Mouse (Mus musculus): ENCODE measurements around the gene Dmap1. TPM values are rescaled to one million over a fixed set of nuclear protein-coding genes. Genes with fewer than 3 reads are reported as not detected.

Gene Dmap1
- total RNA-seq (2014; fragmentation: Nextera tagmentation): 32.0 and 32.8 TPM in 2 replicates
- total RNA-seq (2017): 26.2 and 27.8 TPM in 2 replicates

DNA sequence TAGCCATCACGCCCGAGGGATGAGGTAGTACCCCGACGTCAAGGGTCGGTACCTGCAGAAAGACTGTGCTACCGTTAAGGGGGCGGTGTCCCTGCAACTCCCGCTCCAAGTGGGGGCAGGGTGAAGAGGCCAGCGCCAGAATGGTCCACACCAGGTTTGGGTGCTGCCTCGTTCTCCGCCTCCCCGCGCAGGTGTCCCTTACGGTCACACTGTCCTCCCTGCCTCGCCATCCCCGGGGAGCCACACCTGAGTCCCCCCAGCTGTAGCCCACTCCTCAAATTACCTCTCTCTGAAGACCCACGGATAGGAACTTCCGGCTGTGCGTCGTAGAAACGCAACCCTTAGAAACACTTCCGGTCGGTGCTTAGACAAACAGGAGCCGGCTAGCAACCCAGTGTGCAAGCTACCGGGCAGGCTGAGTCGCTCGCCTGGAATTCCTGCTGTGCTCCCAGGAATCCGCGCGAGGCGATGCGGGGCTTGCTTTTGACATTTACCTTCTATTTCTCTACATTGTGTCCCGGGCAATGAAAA lies at the start of gene Dmap1:
Dmap1 (minus strand) TSS at position 343 of the 531 bp plus-strand sequence.
- ATAC-seq (replicated peaks; ENCODE audit: poor library complexity, severe bottlenecking): peak; percentile 87

GRCm38 (mm10) chr4:117724112-117724511 lies 42.0 kb upstream of the Dmap1 start, which contains the start of gene Gm12845:
TSS of gene Gm12845 (plus strand) at chr4:117724412.
- ATAC-seq (replicated peaks; ENCODE audit: poor library complexity, severe bottlenecking): no peak

- ATAC-seq (replicated peaks; ENCODE audit: poor library complexity, severe bottlenecking): no peak
Observed at GRCm38 (mm10) chr4:117713303-117714098, 31.4 kb upstream of the Dmap1 start.

DNA sequence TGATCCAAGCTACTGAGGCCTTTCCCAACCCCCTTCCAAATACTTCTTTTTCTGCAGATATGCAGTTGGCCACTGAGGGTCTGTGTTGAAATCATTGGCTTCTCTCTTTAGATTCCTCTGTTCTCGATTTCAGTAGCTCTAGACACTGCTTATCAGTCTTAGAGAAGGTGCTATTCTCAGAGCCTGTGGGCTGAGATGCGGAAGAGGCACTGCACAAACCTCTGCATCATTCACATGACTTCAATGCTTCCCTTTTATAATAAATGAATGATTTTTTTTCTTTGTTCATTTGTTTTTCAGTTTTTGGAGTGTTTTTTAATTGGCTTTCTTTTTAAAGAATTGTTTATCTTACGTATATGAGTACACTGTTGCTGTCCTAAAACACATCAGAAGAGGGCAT lies 30.2 kb upstream of the Dmap1 start:
- ATAC-seq (replicated peaks; ENCODE audit: poor library complexity, severe bottlenecking): no peak

DNA sequence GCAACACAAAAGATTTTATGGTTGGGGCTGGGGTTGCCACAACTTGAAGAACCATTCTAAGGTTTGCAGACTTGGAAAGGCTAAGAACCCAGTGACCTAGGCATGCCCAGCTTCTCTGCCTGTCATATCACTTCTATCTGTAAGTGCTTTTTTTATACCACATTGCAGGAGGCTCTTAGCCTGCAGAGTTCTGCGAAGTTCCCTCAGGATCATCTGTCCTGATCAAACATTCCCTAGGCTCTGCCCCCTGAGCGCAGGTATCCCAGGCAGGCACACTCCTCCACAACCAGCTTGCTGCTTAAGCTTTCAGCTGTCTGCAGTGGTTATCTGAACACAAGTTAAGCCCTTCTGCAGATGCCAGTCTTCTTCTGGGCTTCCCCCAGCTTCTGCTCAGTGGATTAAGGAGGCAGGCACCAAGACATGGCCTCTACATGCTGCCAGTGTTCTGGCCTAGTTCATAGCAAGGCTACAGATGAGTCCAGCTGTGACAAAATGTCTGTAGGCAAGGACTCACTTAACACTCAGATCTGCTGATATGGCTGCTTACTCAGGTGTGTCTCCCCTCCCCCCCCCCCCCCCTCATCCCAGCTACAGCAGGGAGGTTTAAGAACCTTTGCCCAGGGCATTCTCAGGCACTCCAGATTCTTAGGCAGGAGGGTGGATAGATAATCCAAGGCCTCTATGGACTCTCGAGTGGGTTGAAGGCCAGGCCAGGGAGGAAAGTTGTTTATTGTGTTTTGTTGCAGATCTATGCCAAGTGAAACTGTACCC lies 26.9 kb upstream of the Dmap1 start:
- ATAC-seq (replicated peaks; ENCODE audit: poor library complexity, severe bottlenecking): no peak

- ATAC-seq (replicated peaks; ENCODE audit: poor library complexity, severe bottlenecking): 0 out of 2 replicates have a peak, but pooled peaks have one; percentile 25
Observed at GRCm38 (mm10) chr4:117705361-117705760, 23.3 kb upstream of the Dmap1 start.

GRCm38 (mm10) chr4:117686354-117686753 lies 4.3 kb upstream of the Dmap1 start:
- ATAC-seq (replicated peaks; ENCODE audit: poor library complexity, severe bottlenecking): no peak

DNA sequence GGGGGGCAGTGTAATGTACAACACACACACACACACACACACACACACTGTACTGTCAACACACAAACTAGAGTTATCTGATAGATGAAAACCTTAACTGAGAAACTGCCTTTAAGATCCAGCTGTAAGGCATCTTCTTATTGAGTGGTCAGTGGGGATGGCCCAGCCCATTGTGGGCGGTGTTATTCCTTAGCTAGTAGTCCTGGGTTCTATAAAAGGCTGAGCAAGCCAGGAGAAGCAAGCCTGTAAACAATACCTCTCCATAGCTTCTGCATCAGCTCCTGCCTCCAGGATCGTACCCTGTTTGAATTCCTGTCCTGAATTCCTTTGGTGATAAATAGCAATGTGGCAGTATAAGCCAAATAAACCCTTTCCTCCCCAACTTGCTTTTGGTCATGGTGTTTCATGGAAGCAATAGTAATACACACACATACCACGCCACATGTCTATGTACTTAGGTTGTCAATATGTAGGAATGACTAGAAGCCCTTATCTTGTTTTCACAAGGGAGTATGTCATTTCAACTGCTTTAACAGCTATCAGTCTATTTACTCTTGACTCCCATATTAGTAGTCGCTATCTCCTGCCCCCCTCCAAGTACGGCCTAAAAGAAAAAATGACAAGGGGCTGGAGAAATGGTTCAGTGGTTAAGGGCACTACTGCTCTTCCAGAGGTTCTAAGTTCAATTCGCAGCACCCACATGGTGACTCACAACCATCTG lies 1.1 kb upstream of the Dmap1 start:
- no peak for ATAC-seq (replicated peaks; ENCODE audit: poor library complexity, severe bottlenecking)

- no peak for ATAC-seq (replicated peaks; ENCODE audit: poor library complexity, severe bottlenecking)
Observed at GRCm38 (mm10) chr4:117682463-117682862, 390 bp upstream of the Dmap1 start.

DNA sequence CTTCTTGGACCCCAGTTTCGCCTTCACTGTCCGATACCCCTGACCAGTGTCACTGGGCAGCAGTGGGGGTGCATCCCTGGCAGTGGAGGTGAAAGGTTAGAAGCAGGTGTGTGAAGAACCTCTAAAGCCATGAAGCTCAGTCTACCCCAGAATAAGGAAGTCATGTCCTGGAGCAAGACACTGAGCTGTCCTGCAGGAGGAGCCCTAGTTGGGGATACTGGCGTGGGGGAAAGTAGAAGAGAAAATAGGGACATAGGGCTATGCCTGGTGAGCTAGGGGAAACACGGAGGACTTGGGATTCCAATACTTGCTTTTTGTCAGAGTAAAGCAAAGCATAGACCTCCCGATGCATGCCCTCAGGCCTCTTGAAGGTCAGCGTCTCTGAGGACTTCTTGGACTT lies 1.1 kb downstream of the Dmap1 start:
- ATAC-seq (replicated peaks; ENCODE audit: poor library complexity, severe bottlenecking): peak; percentile 59

DNA sequence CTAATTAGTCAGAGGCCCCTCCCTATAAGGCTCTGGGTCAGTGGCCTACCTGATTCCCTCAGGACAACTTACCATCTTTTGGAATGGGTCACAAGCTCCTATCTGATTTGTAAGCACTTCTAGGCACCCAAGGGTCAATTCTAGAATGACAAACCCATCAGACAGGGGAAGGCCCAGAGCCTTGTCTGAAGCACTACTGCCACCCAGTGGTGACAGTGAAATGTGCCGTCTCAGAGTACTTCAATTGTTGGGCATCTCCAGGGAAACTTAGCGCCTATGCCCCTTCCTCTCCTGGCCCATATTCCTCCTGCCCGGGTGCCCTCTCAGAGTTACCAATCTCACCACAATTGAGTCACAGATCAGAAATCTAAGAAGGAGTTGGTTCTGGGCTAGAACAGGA lies 5.2 kb downstream of the Dmap1 start:
- peak; percentile 58 for ATAC-seq (replicated peaks; ENCODE audit: poor library complexity, severe bottlenecking)

DNA sequence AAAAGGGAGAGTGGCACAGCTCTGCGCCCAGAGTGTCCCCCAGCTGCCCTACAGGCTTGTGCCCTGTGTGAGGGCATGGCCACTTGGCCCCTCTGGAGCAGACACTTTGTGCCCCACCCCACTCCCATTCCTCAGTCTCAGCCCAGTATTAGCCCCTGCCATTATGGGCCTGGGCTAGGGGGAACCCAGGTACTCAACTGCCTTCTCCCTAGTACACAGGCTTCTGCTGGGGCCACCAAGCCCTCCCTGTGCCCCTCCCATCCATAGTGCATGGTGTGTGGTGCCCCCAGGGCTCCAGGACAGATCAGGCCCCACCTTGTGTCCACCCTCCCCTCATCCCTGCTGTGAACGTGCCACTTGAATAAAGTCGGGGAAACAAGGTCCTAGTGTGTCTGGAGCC lies 8.2 kb downstream of the Dmap1 start:
- no peak for ATAC-seq (replicated peaks; ENCODE audit: poor library complexity, severe bottlenecking)

DNA sequence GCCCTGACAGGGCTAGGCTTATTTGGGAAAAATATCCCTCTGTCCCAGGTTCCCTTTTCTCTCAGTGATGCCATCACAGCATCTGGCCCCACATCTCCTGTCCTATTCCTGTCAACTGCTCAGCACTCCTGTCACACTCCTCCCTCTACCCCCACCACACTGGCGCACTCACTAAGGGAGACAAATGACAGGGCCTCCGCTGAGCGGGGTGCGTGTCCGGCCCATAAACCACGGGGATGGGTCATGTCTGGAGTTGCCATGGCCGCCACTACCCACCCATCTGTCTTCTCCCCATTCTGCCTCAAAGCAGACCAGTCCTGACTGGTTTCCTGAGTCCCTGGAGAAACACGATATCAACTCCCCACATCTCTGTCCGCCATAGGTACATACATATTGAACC lies 10.0 kb downstream of the Dmap1 start:
- ATAC-seq (replicated peaks; ENCODE audit: poor library complexity, severe bottlenecking): no peak

DNA sequence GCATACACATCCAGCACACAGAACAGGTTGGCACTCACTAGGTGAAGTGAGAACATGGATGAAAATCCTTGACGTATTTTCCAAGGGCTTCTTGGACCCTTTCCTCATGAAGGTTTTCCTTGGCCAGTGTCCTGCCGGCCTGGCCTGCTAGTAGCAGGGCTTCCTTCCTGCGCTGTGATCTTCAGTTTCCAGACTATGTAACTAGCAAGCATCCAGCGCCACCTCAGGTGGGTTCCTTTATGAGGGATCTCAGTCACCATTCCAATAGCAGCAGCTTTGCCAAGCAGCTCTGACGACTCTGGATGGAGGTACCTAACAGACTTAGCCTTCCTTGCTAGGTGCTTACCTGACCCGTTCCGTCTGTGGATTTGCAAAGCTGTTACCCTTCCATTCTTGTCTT lies 12.2 kb downstream of the Dmap1 start:
- no peak for ATAC-seq (replicated peaks; ENCODE audit: poor library complexity, severe bottlenecking)

- ATAC-seq (replicated peaks; ENCODE audit: poor library complexity, severe bottlenecking): no peak
Observed at GRCm38 (mm10) chr4:117666054-117666453, 16.0 kb downstream of the Dmap1 start.

DNA sequence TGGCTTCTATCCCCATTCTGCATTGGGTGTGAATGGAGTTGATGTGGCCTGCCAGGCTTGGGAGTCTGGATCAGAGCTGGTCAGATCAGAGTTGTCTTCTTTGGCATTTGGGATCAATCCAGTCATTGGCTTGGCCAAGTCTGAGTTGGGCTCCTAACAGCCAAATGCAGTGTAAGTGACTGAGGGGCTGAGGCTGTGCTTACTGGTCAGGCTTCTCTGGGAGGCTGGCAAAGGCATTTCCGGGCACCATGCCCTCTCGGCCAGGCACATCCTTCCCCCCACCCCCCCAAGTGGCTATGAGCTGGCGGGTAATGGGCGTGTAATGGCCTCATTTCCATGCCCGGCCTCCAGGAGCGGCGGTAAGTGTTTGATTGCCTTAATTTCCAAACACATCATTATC lies 16.5 kb downstream of the Dmap1 start:
- no peak for ATAC-seq (replicated peaks; ENCODE audit: poor library complexity, severe bottlenecking)

GRCm38 (mm10) chr4:117664411-117665137 lies 17.5 kb downstream of the Dmap1 start:
- no peak for ATAC-seq (replicated peaks; ENCODE audit: poor library complexity, severe bottlenecking)

DNA sequence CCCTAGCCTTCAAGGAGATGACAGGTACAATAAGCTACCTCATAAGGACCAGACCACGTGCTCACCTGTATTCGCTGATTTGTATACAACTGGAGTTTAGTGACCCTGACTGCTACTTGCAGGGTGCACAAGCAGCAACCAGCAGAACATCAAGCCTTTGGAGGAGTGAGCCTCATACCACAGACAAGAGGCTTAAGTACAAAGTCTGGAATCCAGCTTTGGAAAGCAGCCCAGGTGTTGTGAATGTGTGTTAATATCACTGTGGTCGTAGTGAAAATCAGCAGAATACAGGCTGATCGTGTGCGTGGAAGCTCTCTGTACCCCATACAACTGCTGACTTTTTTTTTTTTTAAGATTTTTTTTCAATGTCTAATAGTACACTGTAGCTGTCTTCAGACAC lies 22.1 kb downstream of the Dmap1 start:
- ATAC-seq (replicated peaks; ENCODE audit: poor library complexity, severe bottlenecking): no peak

GRCm38 (mm10) chr4:117658582-117659444 lies 23.3 kb downstream of the Dmap1 start:
- ATAC-seq (replicated peaks; ENCODE audit: poor library complexity, severe bottlenecking): peak; percentile 56
